Mouse (Mus musculus): ENCODE measurements around the gene Gm45062. TPM values are rescaled to one million over a fixed set of nuclear protein-coding genes. Genes with fewer than 3 reads are reported as not detected.

The Gm45062 gene
- total RNA-seq, 2 experiments from 2014 or later, result 2.3 to 4.6 TPM

DNA sequence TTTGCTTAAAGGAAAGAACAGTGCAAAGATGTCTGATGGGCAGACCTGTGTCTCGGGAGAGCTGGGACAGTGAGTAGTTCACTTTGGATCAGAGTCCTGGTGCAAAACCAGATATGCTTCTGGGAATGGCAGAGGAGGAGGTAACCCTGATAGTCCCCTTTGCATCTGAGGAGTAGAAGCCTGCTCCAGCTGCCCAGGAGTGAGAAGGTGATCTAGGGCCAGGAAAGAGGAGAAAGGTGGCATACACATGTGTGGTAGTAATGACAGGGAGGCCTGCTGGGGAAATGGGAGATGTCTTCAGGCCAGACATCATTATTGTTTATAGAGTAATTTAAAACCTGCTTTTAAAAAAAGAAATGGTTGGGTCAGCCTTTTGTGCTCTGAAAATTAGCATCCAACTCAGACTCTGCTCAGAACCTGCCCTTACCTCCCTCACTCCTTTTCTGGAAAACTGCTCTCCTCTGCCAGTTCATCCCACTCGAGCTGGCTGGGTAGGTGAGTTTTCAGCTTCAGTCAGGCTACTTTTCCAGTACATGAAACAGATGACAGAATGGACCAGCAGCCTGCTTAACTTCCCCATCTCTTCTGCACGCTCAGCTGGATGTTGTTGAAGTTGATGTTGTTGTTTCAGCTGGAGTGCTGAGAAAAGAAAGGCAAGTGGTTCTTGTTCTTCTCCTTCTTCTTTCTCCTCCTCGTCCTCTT is 160.4 kb downstream of the Gm45062 start:
- Histone ChIP-seq H3K27ac (peak overlapping the region; percentile 18; the same call in 1 of the 2 replicates), H3K4me3 (no peak overlapping the region)
- no peak for TF ChIP-seq CTCF (conservative IDR thresholded peaks at IDR 0.05)
- no peak for DNase-seq (ENCODE audit: low spot score in 2 of 2)

DNA sequence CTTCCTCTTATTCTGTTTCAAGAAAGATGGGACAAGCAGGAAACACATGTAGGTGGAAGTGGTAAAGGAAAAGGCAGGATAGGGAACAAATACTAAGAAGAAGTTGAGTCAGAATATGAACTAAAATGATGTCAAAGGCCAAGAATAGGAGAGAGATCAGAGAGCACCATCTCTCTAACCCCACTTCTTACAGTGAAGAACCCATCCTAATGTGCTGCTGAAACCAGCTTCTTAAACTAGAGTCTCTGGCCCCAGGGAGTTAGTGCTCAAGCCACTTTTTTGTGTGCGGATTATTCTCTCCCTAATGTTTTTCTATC is 160.9 kb downstream of the Gm45062 start:
- no peak for TF ChIP-seq CTCF (conservative IDR thresholded peaks at IDR 0.05)
- DNase-seq (ENCODE audit: low spot score in 2 of 2), result no peak
- no peak overlapping the region; the same call in 1 of the 2 replicates for H3K27ac ChIP-seq
- no peak overlapping the region for H3K4me3 ChIP-seq

DNA sequence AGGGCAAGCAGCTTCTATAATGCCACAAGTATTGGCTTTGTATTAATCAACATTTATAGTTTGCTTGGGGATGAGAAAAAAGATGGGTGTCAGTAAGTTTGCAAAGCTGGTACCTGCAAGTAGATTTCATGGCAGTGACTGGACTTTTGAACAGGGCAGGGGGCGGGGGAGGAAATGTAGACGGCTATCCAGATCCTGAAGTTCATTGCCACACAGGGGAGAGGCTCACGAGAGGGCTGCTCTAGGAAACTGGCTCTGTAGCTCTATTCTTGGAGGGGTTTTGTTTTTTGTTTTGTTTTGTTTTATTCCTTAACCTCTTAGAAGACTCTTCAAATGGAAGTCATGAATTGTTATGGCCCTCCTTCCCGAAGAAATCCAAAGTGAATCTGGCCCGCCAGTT is 162.2 kb downstream of the Gm45062 start:
- no peak for DNase-seq (ENCODE audit: low spot score in 2 of 2)
- H3K27ac ChIP-seq, result peak overlapping the region; percentile 56; the same call in 1 of the 2 replicates
- TF ChIP-seq CTCF (conservative IDR thresholded peaks at IDR 0.05), result no peak
- no peak overlapping the region for H3K4me3 ChIP-seq

DNA sequence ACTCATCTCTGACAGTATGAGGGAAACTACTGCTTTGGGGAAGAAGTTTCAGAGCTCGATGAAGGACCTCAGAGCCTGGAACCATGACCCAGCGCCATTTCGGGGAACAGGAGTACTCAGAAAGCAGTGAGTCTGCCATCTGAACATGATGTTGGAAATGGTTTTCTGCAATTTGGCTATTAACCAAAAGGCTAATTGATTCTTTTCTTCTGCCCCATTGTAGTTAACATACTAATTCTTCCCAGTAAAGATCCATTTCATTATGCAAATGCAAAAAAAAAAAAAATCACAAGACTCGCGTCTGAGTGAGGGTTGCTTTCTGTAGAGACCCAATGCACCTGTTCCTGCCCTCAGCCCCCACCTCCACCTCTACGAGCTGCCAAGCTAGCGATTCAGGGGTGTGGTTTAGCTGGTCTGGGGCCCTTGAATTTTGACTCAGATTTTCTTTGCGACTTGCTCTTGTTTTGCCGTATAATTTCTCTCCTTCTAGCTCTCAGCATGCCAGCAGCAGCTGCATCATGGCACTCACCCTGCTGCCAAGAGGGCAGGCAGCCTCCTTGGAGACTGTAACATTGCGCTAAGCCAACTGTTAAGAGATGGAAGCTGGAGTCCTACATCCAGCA is 162.8 kb downstream of the Gm45062 start:
- peak overlapping the region; percentile 56 for H3K27ac ChIP-seq
- H3K4me3 ChIP-seq, result peak overlapping the region; percentile 29
- no peak for DNase-seq (ENCODE audit: low spot score in 2 of 2)
- no peak for TF ChIP-seq CTCF (conservative IDR thresholded peaks at IDR 0.05)

DNA sequence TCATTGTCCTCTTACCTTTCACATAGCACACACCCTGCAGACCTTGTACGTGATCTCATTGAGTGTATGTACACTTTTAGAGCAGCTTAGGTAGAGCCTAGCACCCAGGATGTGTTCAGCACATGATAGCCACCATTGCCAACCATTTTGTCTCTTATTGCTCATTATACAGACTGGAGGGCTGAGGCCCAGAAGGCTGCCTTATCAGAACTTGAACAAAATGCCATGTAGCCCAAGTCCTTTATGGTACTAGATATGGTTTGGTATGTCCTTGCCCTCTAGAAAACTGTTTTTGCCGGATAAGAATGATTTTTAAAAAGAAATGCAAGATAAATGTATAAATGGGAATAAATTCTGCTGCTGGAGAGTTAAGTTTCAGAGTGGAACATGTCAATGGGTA is 163.9 kb downstream of the Gm45062 start:
- H3K4me3 ChIP-seq, result no peak overlapping the region
- no peak for TF ChIP-seq CTCF (conservative IDR thresholded peaks at IDR 0.05)
- H3K27ac ChIP-seq, result 0 out of 2 replicates have a peak overlapping the region, but pooled peaks have one; percentile 56
- no peak for DNase-seq (ENCODE audit: low spot score in 2 of 2)

DNA sequence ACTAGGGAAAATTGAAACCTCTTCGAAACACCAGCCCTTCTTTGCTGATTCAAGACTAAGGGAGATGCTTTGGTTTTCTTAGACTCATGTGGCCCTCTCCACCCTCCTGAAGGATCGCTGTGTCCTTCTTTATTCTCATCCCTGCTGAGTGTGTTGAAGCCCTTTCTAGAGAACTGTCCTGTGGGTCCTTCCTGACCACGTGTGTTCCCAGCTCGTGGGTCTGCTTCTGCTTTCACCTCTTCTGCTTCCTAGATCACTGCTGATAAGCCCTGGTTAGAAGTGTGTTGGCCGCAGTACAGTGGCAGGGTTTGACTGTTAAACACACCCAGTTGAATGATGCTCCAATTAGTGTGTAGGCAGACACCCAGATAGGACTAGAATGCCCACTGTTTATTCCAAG is 168.4 kb downstream of the Gm45062 start:
- H3K27ac ChIP-seq, result no peak overlapping the region
- no peak for DNase-seq (ENCODE audit: low spot score in 2 of 2)
- H3K4me3 ChIP-seq, result no peak overlapping the region
- TF ChIP-seq CTCF (conservative IDR thresholded peaks at IDR 0.05), result no peak

DNA sequence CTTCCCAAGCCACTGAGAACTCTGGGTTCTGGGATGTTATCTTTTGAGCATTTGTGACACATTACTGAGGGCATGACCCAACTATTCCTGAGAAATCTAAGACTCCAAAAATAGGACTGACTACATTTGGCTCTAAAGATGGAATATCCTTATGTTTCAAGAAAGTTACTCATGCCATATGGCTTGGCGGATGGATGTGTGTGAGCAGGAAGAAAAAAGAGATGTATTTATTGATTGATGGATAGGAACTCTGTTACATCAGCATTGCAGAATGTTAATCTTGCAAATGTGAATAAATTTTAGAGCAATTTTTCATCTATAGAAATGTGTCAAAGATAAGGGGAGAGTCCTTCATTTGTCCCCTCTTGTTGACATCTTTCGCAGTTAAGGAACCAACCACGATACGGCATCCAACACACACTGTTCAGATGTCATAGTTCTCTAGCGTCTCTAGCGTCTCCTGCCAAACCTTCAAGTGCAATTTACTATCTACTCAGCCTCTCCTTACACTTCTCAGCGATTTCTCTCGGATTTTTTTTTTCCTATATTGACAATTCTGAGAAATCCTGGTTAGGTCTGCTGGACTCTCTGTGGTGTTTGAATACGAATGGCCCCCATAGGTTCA is 171.5 kb downstream of the Gm45062 start:
- Histone ChIP-seq H3K27ac (no peak overlapping the region), H3K4me3 (no peak overlapping the region)
- TF ChIP-seq CTCF (conservative IDR thresholded peaks at IDR 0.05), result peak; percentile 36; the same call in 1 of the 2 replicates
- DNase-seq (ENCODE audit: low spot score in 2 of 2), result peak in 1 of 2 experiments; percentile 16

DNA sequence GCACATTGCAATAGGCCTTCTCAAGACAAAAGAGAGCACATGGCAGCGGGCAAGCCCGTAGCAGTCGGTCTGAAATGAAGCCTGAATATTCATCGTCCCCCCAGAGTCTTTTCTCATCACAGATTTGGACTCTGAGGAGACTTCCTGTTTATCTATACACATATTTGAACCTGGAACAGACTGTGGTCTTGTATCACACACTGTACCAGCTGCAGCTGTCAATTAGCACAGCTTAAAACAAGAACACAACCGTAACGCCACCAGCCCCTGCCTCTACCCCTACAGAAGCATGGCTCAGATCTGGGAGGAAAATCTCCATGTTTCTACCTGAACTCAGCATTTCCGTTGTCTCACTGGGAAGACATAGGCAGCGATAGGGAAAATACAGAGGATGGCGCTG is 173.9 kb downstream of the Gm45062 start:
- no peak overlapping the region for H3K27ac ChIP-seq

DNA sequence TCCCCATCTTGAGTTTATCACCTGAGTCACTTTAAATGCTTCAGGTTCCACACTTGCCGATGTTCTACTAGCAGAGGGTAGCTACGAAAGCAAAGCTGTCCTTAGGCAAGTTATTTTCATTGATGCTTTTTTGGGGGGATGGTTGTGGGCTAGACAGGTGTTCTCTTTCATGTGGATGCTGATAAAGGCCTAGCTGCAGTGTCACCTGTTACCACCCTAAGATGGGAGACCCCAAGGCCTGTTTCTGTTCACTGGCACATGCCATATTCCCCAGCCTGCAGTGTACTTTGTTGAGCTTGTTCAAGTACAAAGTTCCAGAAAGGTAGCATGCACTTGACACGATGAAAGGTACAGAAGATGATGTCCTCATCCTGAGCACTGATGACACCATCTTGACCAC is 178.7 kb downstream of the Gm45062 start:
- no peak for TF ChIP-seq CTCF (conservative IDR thresholded peaks at IDR 0.05)
- Histone ChIP-seq H3K4me3 (no peak overlapping the region), H3K27ac (no peak overlapping the region)
- no peak for DNase-seq (ENCODE audit: low spot score in 2 of 2)

More for the DNA sequence above, 173.9 kb downstream of the Gm45062 start:
- no peak overlapping the region for H3K4me3 ChIP-seq
- no peak for DNase-seq (ENCODE audit: low spot score in 2 of 2)
- TF ChIP-seq CTCF (conservative IDR thresholded peaks at IDR 0.05), result no peak

DNA sequence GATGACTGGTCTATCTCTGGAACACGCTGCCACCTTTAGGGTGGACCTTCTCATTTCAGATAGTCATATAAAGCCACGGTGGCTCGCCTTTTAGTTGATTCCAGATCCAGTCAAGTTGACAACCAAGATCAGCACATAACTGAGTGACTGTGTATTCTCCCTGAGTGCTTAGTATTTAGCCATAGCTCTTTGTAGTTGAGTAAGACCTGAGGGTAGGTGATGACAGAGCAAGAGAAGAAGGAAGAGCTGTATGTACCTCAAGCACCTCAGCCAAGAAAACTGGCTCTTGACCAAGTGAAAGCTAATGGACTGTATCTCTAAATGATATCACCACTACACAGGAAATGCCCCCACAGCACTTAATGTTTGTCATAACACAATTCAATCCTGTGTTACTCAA is 182.6 kb downstream of the Gm45062 start:
- Histone ChIP-seq H3K27ac (no peak overlapping the region), H3K4me3 (no peak overlapping the region)
- DNase-seq (ENCODE audit: low spot score in 2 of 2), result no peak
- no peak for TF ChIP-seq CTCF (conservative IDR thresholded peaks at IDR 0.05)

DNA sequence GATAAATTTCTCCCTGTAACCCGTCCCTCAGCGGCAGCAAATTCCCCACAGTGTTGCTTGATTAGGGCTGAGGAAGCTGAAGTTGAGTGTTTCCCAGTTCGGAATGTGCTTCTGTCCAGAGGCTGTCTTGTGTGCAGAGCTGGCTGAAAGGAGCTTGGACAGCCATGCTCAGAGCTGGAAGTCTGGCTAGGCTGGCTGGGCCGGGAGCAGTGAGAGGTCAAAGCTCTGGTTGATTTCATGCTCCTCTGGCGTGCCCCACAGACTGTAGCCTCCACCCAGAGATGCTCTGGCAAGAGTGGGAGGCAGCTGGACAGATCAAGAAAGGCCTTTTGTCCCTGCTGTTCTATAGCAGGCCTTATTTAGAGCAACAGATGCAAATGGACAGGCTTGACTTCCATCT is 187.5 kb downstream of the Gm45062 start:
- peak in 1 of 2 experiments; percentile 38 for DNase-seq (ENCODE audit: low spot score in 2 of 2)
- Histone ChIP-seq H3K27ac (peak overlapping the region; percentile 72), H3K4me3 (no peak overlapping the region)
- no peak for TF ChIP-seq CTCF (conservative IDR thresholded peaks at IDR 0.05)

DNA sequence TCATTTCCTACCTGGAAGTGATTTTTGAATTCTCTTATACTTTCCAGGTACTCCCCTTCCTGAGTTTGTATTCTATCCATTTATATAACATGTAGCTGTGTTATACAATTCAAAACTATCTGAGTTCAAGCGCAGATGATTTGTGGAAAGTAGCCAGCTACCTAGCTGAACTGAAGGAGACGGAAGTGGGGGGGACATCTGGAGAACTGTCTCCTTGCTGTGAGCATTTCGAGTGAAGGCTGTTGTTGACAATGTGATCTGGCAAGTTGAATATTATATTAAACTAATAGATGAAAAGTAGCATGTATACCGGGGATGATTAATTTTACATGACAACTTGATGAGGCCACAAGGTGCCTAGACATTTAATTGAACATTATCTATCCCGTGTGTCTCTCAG is 196.3 kb downstream of the Gm45062 start:
- no peak overlapping the region for H3K27ac ChIP-seq
- DNase-seq (ENCODE audit: low spot score in 2 of 2), result no peak
- TF ChIP-seq CTCF (conservative IDR thresholded peaks at IDR 0.05), result no peak
- no peak overlapping the region for H3K4me3 ChIP-seq

DNA sequence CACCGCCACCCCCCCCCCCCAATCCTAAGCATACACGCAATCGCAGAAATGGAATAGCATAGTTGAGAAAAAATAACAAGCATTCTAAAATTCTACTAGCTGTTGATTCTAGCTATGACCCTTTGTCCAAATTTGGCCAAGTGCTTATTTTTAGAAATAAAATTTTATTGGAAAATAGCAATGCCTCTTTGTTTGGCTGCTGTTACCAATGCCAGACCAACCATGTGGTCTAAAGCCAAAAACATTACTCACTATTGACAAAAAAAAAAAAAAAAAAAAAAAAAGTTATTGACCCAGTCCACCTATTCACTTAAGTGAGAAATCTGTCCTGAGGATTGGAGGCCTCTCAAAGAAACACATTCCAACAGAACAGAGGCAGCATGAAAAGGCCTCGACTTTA is 199.3 kb downstream of the Gm45062 start:
- no peak for TF ChIP-seq CTCF (conservative IDR thresholded peaks at IDR 0.05)
- no peak overlapping the region for H3K4me3 ChIP-seq
- H3K27ac ChIP-seq, result no peak overlapping the region
- DNase-seq (ENCODE audit: low spot score in 2 of 2), result no peak

DNA sequence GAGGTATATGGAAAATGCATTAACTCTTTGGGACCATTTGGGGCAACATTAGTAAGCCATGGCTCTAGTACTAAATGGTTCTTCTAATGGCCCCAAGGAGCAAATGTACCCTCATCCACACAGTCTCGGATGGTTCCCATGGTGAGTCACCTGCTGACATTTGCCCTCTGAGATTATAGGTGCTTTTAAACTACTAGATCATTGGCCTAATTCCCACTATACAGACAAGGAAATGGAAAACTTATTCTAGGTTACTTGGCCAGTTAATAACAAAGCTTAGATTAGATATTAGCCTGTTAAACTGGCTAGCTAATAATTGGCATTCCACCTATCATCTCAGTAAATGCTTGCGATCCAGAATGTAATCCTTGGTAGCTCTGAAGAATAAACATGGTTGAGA is 203.2 kb downstream of the Gm45062 start:
- Histone ChIP-seq H3K27ac (no peak overlapping the region), H3K4me3 (no peak overlapping the region)
- no peak for TF ChIP-seq CTCF (conservative IDR thresholded peaks at IDR 0.05)
- no peak for DNase-seq (ENCODE audit: low spot score in 2 of 2)

Measured in layer of hippocampus, adult 2 months (tissue).